Mouse (Mus musculus) cortical plate, adult 2 months (tissue): ENCODE data around the gene Zfhx2. TPM values are rescaled to one million over a fixed set of nuclear protein-coding genes. Genes with fewer than 3 reads are reported as not detected.
"Not testable (repeated sequence)": the region's sequence is repeated elsewhere in the genome, so short reads cannot be mapped to it uniquely, and the experiment has no call there.

ENCODE experiments used
- H3K27ac ChIP-seq: fragments of 200-500 bp; 2 replicates; pipeline ENCODE4 v1.5.1; 2012; ENCODE audit warnings: low read length, control low read depth, inconsistent platforms; ENCODE audit not compliant: insufficient read depth
- H3K4me1 ChIP-seq: fragments of 200-500 bp; 2 replicates; pipeline ENCODE4 v1.6.1; 2011; ENCODE audit warnings: low read length; ENCODE audit not compliant: control insufficient read depth, insufficient read depth
- H3K4me3 ChIP-seq: fragments of 200-500 bp; 2 replicates; pipeline ENCODE4 v1.5.1; 2011; ENCODE audit warnings: mild to moderate bottlenecking, low read length, control low read depth; ENCODE audit not compliant: insufficient read depth
- CTCF ChIP-seq: fragments of 200-500 bp; IDR thresholded peaks from 2 replicates; pipeline ENCODE4 v1.5.1; 2011; ENCODE audit warnings: mild to moderate bottlenecking, control low read depth, low read length; ENCODE audit not compliant: insufficient read depth; ENCODE audit errors: extremely low read depth
- POLR2A ChIP-seq: fragments of 200-500 bp; IDR thresholded peaks from 2 replicates; pipeline ENCODE4 v1.6.1; 2011; ENCODE audit warnings: mild to moderate bottlenecking, low read length, control low read depth; ENCODE audit not compliant: insufficient read depth; ENCODE audit errors: extremely low read depth
- polyA plus RNA-seq: library from polyadenylated mRNA; depleted of rRNA; stranded (reverse); fragments of >200 nt; gene quantifications from 2 replicates; pipeline ENCODE4 v1.2.3, GENCODE M21; 2012

Gene Zfhx2
- polyA plus RNA-seq, 1 experiment: 13.0 TPM

GRCm38 (mm10) chr14:55054191-55054749 lies 37.9 kb downstream of the Zfhx2 start:
- 0 out of 2 replicates have a peak, but pooled peaks have one; percentile 26 for TF ChIP-seq POLR2A
- TF ChIP-seq CTCF: no peak
- H3K4me3 ChIP-seq: peak overlapping the region; percentile 43
- H3K27ac ChIP-seq: peak overlapping the region; percentile 95
- H3K4me1 ChIP-seq: peaks cover 7% of the 10 kb centered on the region

DNA sequence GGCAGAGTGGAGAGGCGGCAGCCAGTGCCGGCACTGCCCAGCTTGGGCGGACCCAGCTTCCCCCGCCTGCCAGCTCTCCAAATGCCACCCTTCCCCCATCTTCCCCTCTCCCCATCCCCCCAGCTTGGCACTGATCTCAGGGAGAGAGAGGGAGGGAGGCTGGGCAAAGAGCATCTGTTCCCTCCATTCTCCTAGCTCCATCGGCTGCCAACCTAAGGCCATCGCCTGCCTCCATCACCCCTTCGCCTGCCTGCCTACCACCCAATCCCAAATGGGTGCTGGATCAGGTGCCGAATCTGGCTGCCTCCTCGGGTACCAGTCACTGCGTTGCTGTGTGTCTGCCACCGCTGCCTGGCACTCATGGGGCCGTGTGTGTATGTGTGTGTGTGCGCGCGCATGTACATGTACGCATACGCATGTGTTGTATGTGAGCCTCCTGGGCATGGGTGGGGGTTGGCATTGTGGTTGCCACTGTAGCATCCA lies 38.4 kb downstream of the Zfhx2 start:
- peak overlapping the region; percentile 43 for H3K4me3 ChIP-seq
- peaks cover 7% of the 10 kb centered on the region for H3K4me1 ChIP-seq
- TF ChIP-seq POLR2A (0 out of 2 replicates have a peak, but pooled peaks have one; percentile 31), CTCF (no peak)
- H3K27ac ChIP-seq: peak overlapping the region; percentile 95

- peak overlapping the region; percentile 43; the same call in 1 of the 2 replicates for H3K4me3 ChIP-seq
- TF ChIP-seq CTCF: no peak
- TF ChIP-seq POLR2A: no peak
- peaks cover 7% of the 10 kb centered on the region for H3K4me1 ChIP-seq
- no peak overlapping the region for H3K27ac ChIP-seq
These were observed 39.1 kb downstream of the Zfhx2 start for GRCm38 (mm10) chr14:55053050-55053449.

GRCm38 (mm10) chr14:55052496-55052895 lies 39.6 kb downstream of the Zfhx2 start:
- Histone ChIP-seq H3K4me1 (peaks cover 7% of the 10 kb centered on the region), H3K4me3 (no peak overlapping the region), H3K27ac (0 out of 2 replicates have a peak overlapping the region, but pooled peaks have one; percentile 5)
- TF ChIP-seq POLR2A (no peak), CTCF (no peak)

DNA sequence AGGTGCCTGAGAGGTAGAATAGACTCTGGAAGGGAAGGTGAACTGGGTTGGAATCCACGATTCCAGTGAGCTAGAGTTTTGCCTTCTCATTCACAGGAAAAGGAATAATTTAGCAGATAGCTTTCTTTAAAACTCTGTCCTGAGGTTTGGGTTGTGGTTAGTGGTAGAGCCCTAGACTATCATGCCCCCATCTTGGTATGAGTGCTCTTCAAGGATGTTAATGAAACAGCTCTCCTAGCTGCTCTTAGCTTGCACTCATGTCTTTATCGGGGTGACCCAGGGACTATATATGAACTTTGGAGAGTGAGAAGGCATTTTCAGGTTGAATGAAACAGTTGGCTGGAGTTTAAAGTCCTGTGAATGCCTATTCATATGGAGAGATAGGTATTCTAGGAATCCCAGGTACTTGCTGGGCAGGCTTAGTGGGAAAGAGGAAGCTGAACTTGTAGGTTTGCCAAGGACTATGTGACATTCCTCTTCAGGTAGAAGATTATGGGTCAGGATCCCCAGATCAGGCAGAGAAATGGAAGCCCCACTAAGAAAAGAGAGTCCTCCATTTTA lies 44.1 kb downstream of the Zfhx2 start:
- no peak overlapping the region for H3K27ac ChIP-seq

GRCm38 (mm10) chr14:55043694-55044093 lies 48.4 kb downstream of the Zfhx2 start:
- not testable (repeated sequence) for H3K4me1 ChIP-seq, H3K4me3 ChIP-seq, H3K27ac ChIP-seq

More for the DNA sequence above, 44.1 kb downstream of the Zfhx2 start:
- Histone ChIP-seq H3K4me1 (peaks cover 2% of the 10 kb centered on the region), H3K4me3 (no peak overlapping the region)
- TF ChIP-seq POLR2A: no peak
- TF ChIP-seq CTCF: no peak

GRCm38 (mm10) chr14:55032695-55033225 lies 59.4 kb downstream of the Zfhx2 start:
- peaks cover 3% of the 10 kb centered on the region for H3K4me1 ChIP-seq

DNA sequence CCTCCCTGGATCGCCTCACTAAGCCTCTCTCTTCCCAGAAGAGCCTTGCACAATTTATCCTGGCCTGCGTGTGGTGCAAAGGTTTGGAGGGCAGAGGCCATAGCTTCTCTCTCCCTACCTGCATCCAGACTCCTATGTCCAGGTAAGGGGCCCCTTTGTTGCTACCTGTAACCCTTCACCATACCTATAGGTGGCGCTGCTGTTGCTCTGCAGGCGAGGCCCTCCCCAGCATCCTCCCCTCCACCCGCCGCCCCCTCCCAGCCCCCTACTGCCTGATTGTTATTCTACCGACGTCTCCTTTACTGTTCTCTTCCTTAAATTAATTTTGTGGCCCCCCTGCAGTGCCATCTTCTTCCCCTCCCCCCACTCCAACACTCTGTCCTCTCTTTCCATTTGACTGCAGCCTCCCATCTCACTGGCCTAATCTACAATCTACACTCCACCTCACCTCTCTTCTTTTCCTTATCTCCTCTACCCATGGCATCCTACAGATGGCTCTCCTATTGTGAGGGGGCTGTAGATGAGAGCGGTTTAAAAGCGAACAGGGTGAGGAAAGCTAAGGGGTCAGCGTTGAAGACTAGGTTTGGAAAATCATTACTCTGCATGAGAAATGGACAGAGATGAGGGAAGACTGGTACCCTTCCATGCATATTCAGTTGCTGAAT lies 63.0 kb downstream of the Zfhx2 start:
- TF ChIP-seq CTCF (peak; percentile 50), POLR2A (no peak)
- Histone ChIP-seq H3K4me3 (no peak overlapping the region), H3K4me1 (peaks cover 3% of the 10 kb centered on the region)

More at GRCm38 (mm10) chr14:55032695-55033225, 59.4 kb downstream of the Zfhx2 start:
- Histone ChIP-seq H3K4me3 (0 out of 2 replicates have a peak overlapping the region, but pooled peaks have one; percentile 0), H3K27ac (no peak overlapping the region)
- TF ChIP-seq CTCF (no peak), POLR2A (no peak)

GRCm38 (mm10) chr14:55028333-55028835 lies 63.7 kb downstream of the Zfhx2 start:
- Histone ChIP-seq H3K27ac (no peak overlapping the region), H3K4me1 (peaks cover 3% of the 10 kb centered on the region), H3K4me3 (no peak overlapping the region)
- TF ChIP-seq POLR2A: no peak

More for the DNA sequence above, 63.0 kb downstream of the Zfhx2 start:
- H3K27ac ChIP-seq: no peak overlapping the region
